Mouse (Mus musculus) heart, adult 2 months (tissue): ENCODE measurements around the gene Lhfpl2.

Experiments used
- CTCF ChIP-seq: fragments of 200-600 bp; IDR thresholded peaks from 2 replicates; pipeline ENCODE4 v1.8.1; 2022; ENCODE audit warnings: antibody characterized with exemption, mild to moderate bottlenecking, moderate library complexity
- POLR2A ChIP-seq: fragments of 200-500 bp; IDR thresholded peaks from 2 replicates; pipeline ENCODE4 v1.6.1; 2011; ENCODE audit warnings: mild to moderate bottlenecking, low read depth, low read length, control low read depth; ENCODE audit not compliant: insufficient read depth

- TF ChIP-seq CTCF (no peak), POLR2A (no peak)
These were observed 37.6 kb downstream of the Lhfpl2 start for GRCm38 (mm10) chr13:94095202-94095601.
